Mouse (Mus musculus): ENCODE results near the gene Cav1. TPM values are rescaled to one million over a fixed set of nuclear protein-coding genes. Genes with fewer than 3 reads are reported as not detected.

The Cav1 gene
- polyA plus RNA-seq, 1 experiment from 2014 or later, result 22.4 TPM

Other genes starting within 250 kb of the Cav1 start
- gene Tes, start 241.2 kb upstream of the Cav1 start, polyA plus RNA-seq (2016; fragmentation: Nextera tagmentation; extraction: Ambion mirVana), result 62.9 and 94.2 TPM in 2 replicates
- gene Cav2, start 25.1 kb upstream of the Cav1 start, polyA plus RNA-seq (2016; fragmentation: Nextera tagmentation; extraction: Ambion mirVana), result 4.9 and 7.5 TPM in 2 replicates
- gene Met, start 157.5 kb downstream of the Cav1 start, polyA plus RNA-seq (2016; fragmentation: Nextera tagmentation; extraction: Ambion mirVana), result 8.4 and 11.5 TPM in 2 replicates